Mouse (Mus musculus): ENCODE results near the gene Capn15. TPM values are rescaled to one million over a fixed set of nuclear protein-coding genes. Genes with fewer than 3 reads are reported as not detected.

Gene Capn15
- polyA plus RNA-seq, 1 experiment from 2014 or later: 33.9 TPM

DNA sequence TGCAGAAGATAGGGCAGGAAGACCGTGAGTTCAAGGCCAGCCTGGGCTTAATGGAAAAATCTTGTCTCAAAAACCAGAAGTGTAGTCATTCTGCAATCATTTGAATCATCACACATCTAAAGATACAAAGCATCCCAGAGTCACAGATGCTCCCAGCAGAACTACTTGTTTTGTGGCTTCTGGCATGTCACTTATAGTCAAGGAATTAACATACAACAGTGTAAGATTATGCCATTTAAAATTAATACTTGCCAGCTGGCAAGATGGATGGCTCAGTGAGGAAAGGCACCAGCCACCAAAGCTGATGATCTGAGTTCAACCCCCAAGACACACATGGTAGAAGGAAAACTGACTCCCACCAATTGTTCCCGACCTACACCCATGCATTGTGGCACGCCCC is 31.4 kb upstream of the Capn15 start:
- 83% methylated on average over 3 of the region's 3 CpGs for WGBS
- Histone ChIP-seq H3K27me3 (no peaks in the 10 kb centered on the region), H3K4me2 (no peak overlapping the region), H3K9ac (replicated peaks) (no peak overlapping the region), H3K36me3 (peaks cover 51% of the 10 kb centered on the region), H3K27ac (no peak overlapping the region), H3K4me1 (replicated peaks) (peaks cover 2% of the 10 kb centered on the region; the same call in 1 of the 2 replicates), H3K4me3 (replicated peaks) (no peak overlapping the region), H3K9me3 (no peaks in the 10 kb centered on the region)
- no peak for ATAC-seq (ENCODE audit: insufficient number of reproducible peaks, insufficient read depth, low FRiP score, low TSS enrichment, low read depth)

DNA sequence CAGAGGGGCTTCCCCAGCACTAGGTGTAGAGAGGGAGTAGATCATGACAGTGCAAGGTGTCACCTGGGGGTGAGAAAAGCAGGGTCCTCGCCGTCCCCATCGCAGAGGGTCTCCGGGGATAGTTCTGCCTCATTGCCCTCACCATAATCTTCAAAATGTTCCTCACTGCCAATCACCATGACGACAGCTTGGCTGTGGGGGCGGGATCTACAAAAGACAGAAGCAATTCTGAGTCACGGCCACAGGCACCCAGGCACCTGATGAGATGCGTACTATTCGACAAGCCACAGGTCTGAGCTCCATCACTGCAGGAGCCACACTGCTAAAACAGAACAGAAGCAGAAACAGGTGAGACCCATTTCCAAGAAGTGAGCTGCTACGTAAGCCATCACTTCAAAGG is 28.1 kb upstream of the Capn15 start:
- Histone ChIP-seq H3K9ac (replicated peaks) (no peak overlapping the region), H3K9me3 (no peaks in the 10 kb centered on the region), H3K4me2 (no peak overlapping the region), H3K4me1 (replicated peaks) (peaks cover 5% of the 10 kb centered on the region; the same call in 1 of the 2 replicates), H3K36me3 (peaks cover 58% of the 10 kb centered on the region), H3K4me3 (replicated peaks) (no peak overlapping the region), H3K27me3 (no peaks in the 10 kb centered on the region), H3K27ac (no peak overlapping the region)
- WGBS: 85% methylated on average over 10 of the region's 10 CpGs
- no peak for ATAC-seq (ENCODE audit: insufficient number of reproducible peaks, insufficient read depth, low FRiP score, low TSS enrichment, low read depth)

DNA sequence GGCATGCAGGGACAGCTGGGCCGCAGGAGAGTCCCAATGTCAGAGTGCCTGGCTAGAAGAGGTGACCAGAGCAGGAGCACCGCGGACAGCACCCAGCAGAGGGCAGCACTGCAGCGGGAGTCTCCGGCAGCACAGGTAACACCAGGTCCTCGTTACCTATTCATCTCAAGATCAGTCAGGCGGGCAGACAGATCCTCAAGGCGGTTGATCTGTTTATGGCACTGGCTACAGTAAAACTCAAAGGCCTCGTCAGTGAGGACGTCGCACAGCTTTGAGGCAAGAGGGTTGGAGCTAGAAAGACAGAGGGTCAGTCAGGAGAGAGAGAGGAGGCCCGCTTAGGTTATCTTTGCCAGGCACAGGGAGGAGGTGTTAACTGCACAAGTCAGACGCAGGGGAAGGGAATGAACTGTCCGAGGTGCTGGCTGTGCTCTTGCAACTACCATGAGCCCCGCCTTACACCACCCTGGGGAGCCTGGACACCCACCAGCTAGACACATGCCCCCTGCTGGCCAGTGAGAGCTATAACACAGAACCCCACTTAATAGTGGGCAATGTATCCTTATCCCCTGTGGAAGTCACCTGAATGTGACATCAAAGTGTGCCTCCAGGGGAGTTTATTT is 26.4 kb upstream of the Capn15 start:
- peaks cover 59% of the 10 kb centered on the region for H3K36me3 ChIP-seq
- no peak overlapping the region for H3K4me3 ChIP-seq (replicated peaks)
- H3K4me2 ChIP-seq: peak overlapping the region; percentile 30
- ATAC-seq (ENCODE audit: insufficient number of reproducible peaks, insufficient read depth, low FRiP score, low TSS enrichment, low read depth): no peak
- WGBS: 7% methylated on average over 15 of the region's 15 CpGs
- peaks cover 5% of the 10 kb centered on the region; the same call in 1 of the 2 replicates for H3K4me1 ChIP-seq (replicated peaks)
- no peaks in the 10 kb centered on the region for H3K9me3 ChIP-seq
- no peak overlapping the region for H3K9ac ChIP-seq (replicated peaks)
- H3K27ac ChIP-seq: no peak overlapping the region
- H3K27me3 ChIP-seq: no peaks in the 10 kb centered on the region

DNA sequence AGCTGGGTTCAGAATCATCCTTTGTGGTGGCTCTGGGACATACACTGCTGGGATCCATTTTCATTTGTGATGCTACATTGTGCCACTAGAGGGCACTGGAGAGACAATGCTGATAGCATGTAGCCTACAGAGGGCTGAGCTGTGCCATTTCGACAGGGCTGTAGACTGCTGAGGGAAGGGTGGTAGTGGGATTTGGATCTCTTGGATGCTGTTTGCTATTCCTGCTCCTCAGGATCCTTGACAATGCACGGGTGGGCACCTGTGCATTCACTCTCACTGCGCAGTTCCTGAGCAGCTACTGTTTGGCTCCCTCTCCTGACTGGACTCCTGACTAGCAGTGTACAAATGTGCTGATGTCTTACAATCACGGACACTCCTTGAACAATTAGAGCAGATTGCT is 23.9 kb upstream of the Capn15 start:
- Histone ChIP-seq H3K4me1 (replicated peaks) (peaks cover 5% of the 10 kb centered on the region; the same call in 1 of the 2 replicates), H3K9me3 (no peaks in the 10 kb centered on the region), H3K4me2 (no peak overlapping the region), H3K27me3 (no peaks in the 10 kb centered on the region), H3K4me3 (replicated peaks) (no peak overlapping the region), H3K27ac (no peak overlapping the region), H3K36me3 (peaks cover 62% of the 10 kb centered on the region), H3K9ac (replicated peaks) (no peak overlapping the region)
- no peak; the same call in 1 of the 2 replicates for ATAC-seq (ENCODE audit: insufficient number of reproducible peaks, insufficient read depth, low FRiP score, low TSS enrichment, low read depth)
- WGBS: 39% methylated on average over 4 of the region's 4 CpGs

DNA sequence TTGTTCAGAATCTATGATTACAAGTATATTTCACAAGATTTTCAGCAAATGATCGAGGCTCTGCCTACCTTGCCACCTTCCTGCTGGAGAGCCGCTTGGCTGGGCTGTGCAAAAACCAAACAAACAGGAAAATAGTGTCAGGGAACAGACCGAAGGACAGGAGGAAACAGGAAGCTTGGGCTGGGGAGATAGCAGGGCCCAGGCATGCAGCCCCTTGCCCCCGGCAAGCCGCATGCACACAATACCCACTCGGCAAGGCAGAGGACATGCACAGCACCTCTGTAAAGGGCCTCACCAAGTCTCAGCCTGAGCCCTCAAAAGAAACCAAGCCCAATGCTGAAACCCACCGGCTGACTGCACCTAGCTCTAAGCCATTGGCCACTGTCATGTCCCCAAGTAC is 23.2 kb upstream of the Capn15 start:
- Histone ChIP-seq H3K27me3 (no peaks in the 10 kb centered on the region), H3K9me3 (no peaks in the 10 kb centered on the region), H3K27ac (no peak overlapping the region), H3K9ac (replicated peaks) (no peak overlapping the region), H3K4me2 (no peak overlapping the region), H3K36me3 (peaks cover 62% of the 10 kb centered on the region), H3K4me1 (replicated peaks) (peaks cover 5% of the 10 kb centered on the region; the same call in 1 of the 2 replicates), H3K4me3 (replicated peaks) (no peak overlapping the region)
- no peak for ATAC-seq (ENCODE audit: insufficient number of reproducible peaks, insufficient read depth, low FRiP score, low TSS enrichment, low read depth)
- 90% methylated on average over 7 of the region's 7 CpGs for WGBS

DNA sequence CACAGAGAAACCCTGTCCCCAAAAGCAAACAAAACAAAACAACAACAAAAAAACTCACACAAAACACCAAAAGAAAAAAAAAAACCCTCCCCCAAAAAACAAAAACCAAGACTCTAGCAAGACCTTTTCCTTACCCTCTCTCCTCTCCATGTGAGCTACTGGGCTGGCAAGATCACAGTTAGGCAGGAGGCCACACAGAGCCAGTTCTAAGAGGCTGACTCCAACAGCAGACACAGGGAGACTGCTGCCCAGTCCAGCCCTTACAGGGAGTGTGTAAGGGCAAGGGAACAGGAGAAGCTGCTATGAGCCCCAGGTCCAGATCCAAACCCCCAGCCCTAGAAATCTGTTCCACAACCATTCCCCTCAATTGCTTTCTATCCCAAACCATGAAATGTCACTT is 22.7 kb upstream of the Capn15 start:
- Histone ChIP-seq H3K9ac (replicated peaks) (no peak overlapping the region), H3K4me1 (replicated peaks) (peaks cover 5% of the 10 kb centered on the region; the same call in 1 of the 2 replicates), H3K4me3 (replicated peaks) (no peak overlapping the region), H3K36me3 (peaks cover 62% of the 10 kb centered on the region), H3K27me3 (no peaks in the 10 kb centered on the region), H3K9me3 (no peaks in the 10 kb centered on the region), H3K27ac (0 out of 2 replicates have a peak overlapping the region, but pooled peaks have one; percentile 56), H3K4me2 (no peak overlapping the region)
- ATAC-seq (ENCODE audit: insufficient number of reproducible peaks, insufficient read depth, low FRiP score, low TSS enrichment, low read depth): no peak

DNA sequence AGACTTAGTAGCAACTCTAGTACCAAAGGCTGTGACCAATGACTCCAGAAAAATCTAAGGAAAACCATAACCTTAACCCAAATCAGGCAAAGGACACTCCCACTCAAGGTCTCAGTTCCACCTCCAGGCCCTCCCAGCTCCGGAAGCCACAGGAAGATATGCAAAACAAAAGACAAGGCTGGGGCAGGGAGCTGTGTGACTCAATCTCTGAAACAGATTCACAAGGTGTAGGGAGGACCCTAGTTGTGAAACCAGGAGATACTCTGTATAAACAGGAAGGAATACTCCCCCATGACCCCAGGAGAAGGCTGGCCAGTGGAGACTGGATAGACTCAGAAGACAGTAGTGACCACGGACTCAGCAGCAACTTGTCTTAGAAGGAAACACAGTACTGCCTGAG is 22.1 kb upstream of the Capn15 start:
- no peaks in the 10 kb centered on the region for H3K9me3 ChIP-seq
- no peak overlapping the region for H3K4me3 ChIP-seq (replicated peaks)
- no peak overlapping the region for H3K27ac ChIP-seq
- peaks cover 64% of the 10 kb centered on the region for H3K36me3 ChIP-seq
- no peak overlapping the region for H3K4me2 ChIP-seq
- no peak for ATAC-seq (ENCODE audit: insufficient number of reproducible peaks, insufficient read depth, low FRiP score, low TSS enrichment, low read depth)
- no peaks in the 10 kb centered on the region for H3K27me3 ChIP-seq
- no peak overlapping the region for H3K9ac ChIP-seq (replicated peaks)
- H3K4me1 ChIP-seq (replicated peaks): peaks cover 5% of the 10 kb centered on the region; the same call in 1 of the 2 replicates
- 85% methylated on average over 2 of the region's 2 CpGs for WGBS

DNA sequence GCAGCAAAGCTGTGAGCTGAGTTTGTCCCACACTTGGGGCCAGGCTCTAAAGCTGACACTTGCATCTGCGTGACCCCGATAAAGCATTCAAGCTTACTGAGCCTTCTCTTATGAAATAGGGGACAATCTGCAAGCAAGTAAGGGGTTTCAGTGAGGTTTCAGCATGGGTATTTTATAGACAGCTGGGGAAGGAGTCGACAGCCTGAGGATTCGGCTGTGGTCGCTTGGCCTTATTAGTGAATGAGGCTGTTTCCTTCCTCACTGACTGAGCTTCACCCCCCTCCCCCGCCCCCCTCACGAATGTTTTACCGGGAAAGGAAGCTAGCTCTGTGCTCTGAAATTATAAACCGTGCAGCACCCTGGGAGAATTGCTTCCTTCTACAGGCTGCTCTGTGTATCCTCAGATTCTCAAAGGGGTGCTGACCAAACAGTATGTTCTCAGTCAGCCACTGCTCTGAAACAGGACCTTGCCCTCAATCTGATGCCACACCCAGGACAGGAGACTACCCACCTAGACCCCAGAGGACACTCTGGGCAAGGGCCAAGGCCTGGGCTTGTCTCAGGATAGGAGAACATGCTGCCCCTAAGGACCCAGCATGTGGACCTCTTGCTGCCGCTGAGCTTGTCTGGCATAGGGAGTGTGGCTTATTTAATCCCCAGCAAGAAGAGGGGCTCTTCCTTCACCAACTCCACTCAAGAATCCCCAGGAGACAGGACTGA is 20.3 kb upstream of the Capn15 start:
- Histone ChIP-seq H3K9ac (replicated peaks) (no peak overlapping the region), H3K4me1 (replicated peaks) (no peaks in the 10 kb centered on the region), H3K4me3 (replicated peaks) (no peak overlapping the region), H3K36me3 (peaks cover 73% of the 10 kb centered on the region), H3K27ac (no peak overlapping the region), H3K9me3 (no peaks in the 10 kb centered on the region), H3K27me3 (no peaks in the 10 kb centered on the region), H3K4me2 (no peak overlapping the region)
- ATAC-seq (ENCODE audit: insufficient number of reproducible peaks, insufficient read depth, low FRiP score, low TSS enrichment, low read depth): no peak
- WGBS: 75% methylated on average over 10 of the region's 10 CpGs

DNA sequence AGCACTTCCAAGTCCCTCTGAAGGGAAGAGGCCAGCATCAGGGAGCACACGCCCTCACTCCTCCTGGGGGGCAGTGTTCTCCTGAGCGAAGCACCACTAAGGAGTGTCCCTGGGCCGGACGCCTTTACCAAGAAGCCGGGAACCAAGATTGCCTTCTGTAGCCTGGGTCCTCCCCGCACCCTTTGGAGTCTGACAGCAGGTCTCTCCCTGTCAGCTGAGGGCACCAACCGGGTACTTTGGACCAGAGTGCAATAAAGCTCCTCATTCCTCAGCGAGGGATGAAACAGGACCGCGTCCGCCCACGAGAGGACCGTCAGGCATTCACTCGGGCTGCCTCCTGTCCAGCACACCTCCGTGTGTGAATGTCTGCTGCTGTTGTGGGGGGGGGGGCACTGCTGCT is 19.1 kb upstream of the Capn15 start:
- H3K4me3 ChIP-seq (replicated peaks): no peak overlapping the region
- H3K4me2 ChIP-seq: no peak overlapping the region
- no peak overlapping the region for H3K27ac ChIP-seq
- WGBS: 92% methylated on average over 15 of the region's 15 CpGs
- no peak for ATAC-seq (ENCODE audit: insufficient number of reproducible peaks, insufficient read depth, low FRiP score, low TSS enrichment, low read depth)
- H3K4me1 ChIP-seq (replicated peaks): no peaks in the 10 kb centered on the region
- H3K27me3 ChIP-seq: no peaks in the 10 kb centered on the region
- no peaks in the 10 kb centered on the region for H3K9me3 ChIP-seq
- no peak overlapping the region for H3K9ac ChIP-seq (replicated peaks)
- H3K36me3 ChIP-seq: peaks cover 68% of the 10 kb centered on the region

DNA sequence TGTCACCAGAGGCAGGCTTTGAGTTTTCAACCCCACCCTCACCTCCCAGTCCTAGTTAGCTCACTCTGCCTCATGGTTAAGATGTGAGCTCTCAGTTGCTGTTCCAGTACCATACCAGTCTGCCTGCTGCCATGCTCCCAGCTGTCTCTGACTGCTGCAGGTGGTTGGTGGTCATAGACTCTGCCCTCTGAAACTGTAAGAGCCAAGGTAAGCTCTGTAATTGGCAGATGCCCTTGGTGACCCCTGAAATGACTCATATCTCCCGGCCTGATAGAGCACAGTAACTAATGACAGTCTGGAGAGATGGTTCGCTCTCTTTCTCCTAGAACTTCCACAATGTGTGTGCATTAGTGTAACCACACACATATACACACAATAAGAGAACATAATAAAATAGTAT is 18.3 kb upstream of the Capn15 start:
- Histone ChIP-seq H3K4me1 (replicated peaks) (no peaks in the 10 kb centered on the region), H3K27me3 (no peaks in the 10 kb centered on the region), H3K4me3 (replicated peaks) (no peak overlapping the region), H3K9ac (replicated peaks) (no peak overlapping the region), H3K4me2 (no peak overlapping the region), H3K27ac (no peak overlapping the region), H3K9me3 (no peaks in the 10 kb centered on the region), H3K36me3 (peaks cover 73% of the 10 kb centered on the region)
- no peak for ATAC-seq (ENCODE audit: insufficient number of reproducible peaks, insufficient read depth, low FRiP score, low TSS enrichment, low read depth)
- 93% methylated on average over 2 of the region's 2 CpGs for WGBS

DNA sequence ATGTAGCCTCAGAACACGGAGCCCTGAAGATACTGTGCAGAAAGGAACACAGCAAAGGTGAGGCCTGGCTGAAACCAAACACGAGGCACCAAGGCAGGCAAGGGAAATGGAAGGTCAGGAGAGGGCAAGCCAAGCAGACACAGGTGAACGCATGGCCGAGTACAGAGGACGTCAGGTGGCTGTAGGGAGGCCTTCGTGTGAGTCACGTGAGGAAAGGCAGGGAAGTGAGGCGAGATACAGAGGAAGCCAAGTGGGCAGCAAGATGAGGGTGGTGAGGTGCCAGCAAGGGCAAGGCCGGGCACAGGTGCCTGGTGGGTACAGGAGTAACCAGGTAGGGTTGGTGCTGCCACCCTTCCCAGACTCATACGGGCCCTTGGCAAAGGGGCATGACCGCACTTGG is 12.8 kb upstream of the Capn15 start:
- no peak overlapping the region for H3K4me2 ChIP-seq
- ATAC-seq (ENCODE audit: insufficient number of reproducible peaks, insufficient read depth, low FRiP score, low TSS enrichment, low read depth): no peak; the same call in 1 of the 2 replicates
- peaks cover 75% of the 10 kb centered on the region for H3K36me3 ChIP-seq
- no peak overlapping the region for H3K4me3 ChIP-seq (replicated peaks)
- no peaks in the 10 kb centered on the region for H3K9me3 ChIP-seq
- H3K4me1 ChIP-seq (replicated peaks): no peaks in the 10 kb centered on the region
- H3K27me3 ChIP-seq: no peaks in the 10 kb centered on the region
- no peak overlapping the region for H3K9ac ChIP-seq (replicated peaks)
- WGBS: 95% methylated on average over 11 of the region's 11 CpGs
- no peak overlapping the region for H3K27ac ChIP-seq

All from limb, embryonic 12.5 days (tissue).